Mouse (Mus musculus) intestine, embryonic 16.5 days (tissue): Measurements from ENCODE around the gene Frs2. TPM values are rescaled to one million over a fixed set of nuclear protein-coding genes. Genes with fewer than 3 reads are reported as not detected.
"Not testable (repeated sequence)": the region's sequence is repeated elsewhere in the genome, so short reads cannot be mapped to it uniquely, and the experiment has no call there.

Source experiments
- ATAC-seq: fragments of 200-750 bp; cut with Nextera tagmentation; 2 replicates; pipeline ENCODE4 v1.8.0; 2017; ENCODE audit warnings: moderate TSS enrichment, moderate library complexity
- H3K27ac ChIP-seq: fragments of 300-500 bp; sonication (generic); 2 replicates; pipeline ENCODE4 v1.5.1; 2014; ENCODE audit warnings: mild to moderate bottlenecking, low read length
- H3K27me3 ChIP-seq: fragments of 300-500 bp; sonication (generic); replicated peaks from 2 replicates; pipeline ENCODE4 v1.6.1; 2014; ENCODE audit warnings: low read length, control low read depth, mixed read lengths; ENCODE audit not compliant: control insufficient read depth, insufficient read depth
- H3K36me3 ChIP-seq: fragments of 300-500 bp; sonication (generic); 2 replicates; pipeline ENCODE4 v1.6.1; 2014; ENCODE audit warnings: low read length, control low read depth; ENCODE audit not compliant: control insufficient read depth, insufficient read depth
- H3K4me1 ChIP-seq: fragments of 300-500 bp; sonication (generic); 2 replicates; pipeline ENCODE4 v1.6.1; 2014; ENCODE audit warnings: low read length, control low read depth, mixed read lengths; ENCODE audit not compliant: control insufficient read depth, insufficient read depth
- H3K4me2 ChIP-seq: fragments of 300-500 bp; sonication (generic); 2 replicates; pipeline ENCODE4 v1.6.1; 2014; ENCODE audit warnings: low read depth, low read length, control low read depth
- H3K4me3 ChIP-seq: fragments of 300-500 bp; sonication (generic); 2 replicates; pipeline ENCODE4 v1.5.1; 2014; ENCODE audit warnings: mild to moderate bottlenecking, low read length
- H3K9ac ChIP-seq: fragments of 300-500 bp; sonication (generic); 2 replicates; pipeline ENCODE4 v1.6.1; 2014; ENCODE audit warnings: low read depth, low read length
- H3K9me3 ChIP-seq: fragments of 300-500 bp; sonication (generic); 2 replicates; pipeline ENCODE4 v1.6.1; 2016; ENCODE audit warnings: low read length, control low read depth; ENCODE audit not compliant: control insufficient read depth
- WGBS: fragments of 180-500 bp; shearing (Covaris S2); extraction: QIAGEN DNeasy Blood & Tissue Kit; methylation state at CpG from one replicate; pipeline ENCODE4 v1.1.7; 2014; 5-methylcytosine and 5-hydroxymethylcytosine counted together
- polyA plus RNA-seq: library from polyadenylated mRNA; unstranded; fragments of >200 nt; fragmentation: Nextera tagmentation; extraction: Ambion mirVana; gene quantifications from 2 replicates; pipeline ENCODE4 v1.2.1, GENCODE M21; 2015

Frs2 gene
- polyA plus RNA-seq, 1 experiment from 2014 or later = 13.9 TPM

GRCm38 (mm10) chr10:117141939-117142552 lies 6.3 kb downstream of the Frs2 start:
- Histone ChIP-seq H3K27ac (no peak overlapping the region), H3K36me3 (no peaks in the 10 kb centered on the region), H3K9me3 (no peaks in the 10 kb centered on the region), H3K9ac (no peak overlapping the region), H3K4me1 (peaks cover 26% of the 10 kb centered on the region), H3K27me3 (no peaks in the 10 kb centered on the region), H3K4me2 (no peak overlapping the region), H3K4me3 (no peak overlapping the region)
- WGBS = 70% methylated on average over 7 of the region's 7 CpGs
- no peak for ATAC-seq

GRCm38 (mm10) chr10:117131506-117131905 lies 16.8 kb downstream of the Frs2 start:
- WGBS = 92% methylated on average over 5 of the region's 5 CpGs
- H3K4me2 ChIP-seq, H3K9me3 ChIP-seq, ATAC-seq, H3K4me3 ChIP-seq, H3K27ac ChIP-seq, H3K36me3 ChIP-seq, H3K27me3 ChIP-seq, H3K9ac ChIP-seq, H3K4me1 ChIP-seq: not testable (repeated sequence)

- Histone ChIP-seq H3K36me3 (no peaks in the 10 kb centered on the region), H3K27me3 (no peaks in the 10 kb centered on the region), H3K4me3 (no peak overlapping the region), H3K9ac (no peak overlapping the region), H3K4me1 (peaks cover 8% of the 10 kb centered on the region), H3K4me2 (no peak overlapping the region), H3K9me3 (no peaks in the 10 kb centered on the region), H3K27ac (no peak overlapping the region)
- ATAC-seq = no peak
- 84% methylated on average over 6 of the region's 6 CpGs for WGBS
Measured at GRCm38 (mm10) chr10:117130037-117130436, 18.3 kb downstream of the Frs2 start.

- H3K27me3 ChIP-seq = no peaks in the 10 kb centered on the region
- H3K27ac ChIP-seq = no peak overlapping the region
- WGBS = 84% methylated on average over 2 of the region's 2 CpGs
- ATAC-seq = no peak
- H3K36me3 ChIP-seq = no peaks in the 10 kb centered on the region
- no peaks in the 10 kb centered on the region for H3K9me3 ChIP-seq
- no peak overlapping the region for H3K4me2 ChIP-seq
- H3K4me1 ChIP-seq = peaks cover 8% of the 10 kb centered on the region
- H3K9ac ChIP-seq = no peak overlapping the region
- no peak overlapping the region for H3K4me3 ChIP-seq
Measured at GRCm38 (mm10) chr10:117128693-117129092, 19.6 kb downstream of the Frs2 start.

- Histone ChIP-seq H3K27ac (no peak overlapping the region), H3K27me3 (no peaks in the 10 kb centered on the region), H3K36me3 (no peaks in the 10 kb centered on the region), H3K4me1 (peaks cover 8% of the 10 kb centered on the region), H3K9ac (no peak overlapping the region), H3K4me2 (no peak overlapping the region), H3K4me3 (no peak overlapping the region), H3K9me3 (no peaks in the 10 kb centered on the region)
- 62% methylated on average over 2 of the region's 2 CpGs for WGBS
- no peak for ATAC-seq
Measured at GRCm38 (mm10) chr10:117127480-117127879, 20.9 kb downstream of the Frs2 start.

GRCm38 (mm10) chr10:117126719-117127118 lies 21.6 kb downstream of the Frs2 start:
- no peaks in the 10 kb centered on the region for H3K27me3 ChIP-seq
- no peak overlapping the region; the same call in 1 of the 2 replicates for H3K27ac ChIP-seq
- no peaks in the 10 kb centered on the region for H3K9me3 ChIP-seq
- ATAC-seq = peak; percentile 46; the same call in 1 of the 2 replicates
- no peak overlapping the region for H3K9ac ChIP-seq
- H3K4me1 ChIP-seq = peaks cover 8% of the 10 kb centered on the region
- no peak overlapping the region for H3K4me3 ChIP-seq
- 87% methylated on average over 1 of the region's 1 CpGs for WGBS
- no peaks in the 10 kb centered on the region for H3K36me3 ChIP-seq
- H3K4me2 ChIP-seq = no peak overlapping the region

DNA sequence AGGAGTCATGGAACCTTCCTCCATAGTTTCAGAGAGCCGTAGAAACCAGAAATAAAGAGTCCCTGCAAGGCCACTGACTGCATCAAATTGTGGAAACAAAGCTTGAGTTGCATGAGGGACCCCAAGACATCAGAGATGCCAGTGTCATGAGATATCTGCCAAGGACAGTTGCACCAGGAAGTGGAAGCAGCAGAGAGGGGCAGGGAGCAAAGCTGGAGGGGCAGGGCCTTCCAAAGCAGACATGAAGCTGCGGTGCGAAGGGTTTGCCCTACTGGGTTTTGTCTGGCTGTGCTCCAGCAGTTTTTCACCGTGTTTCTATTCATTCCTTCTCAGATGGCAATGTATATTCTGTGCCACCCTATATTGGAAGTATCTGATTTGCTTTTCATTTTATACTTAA lies 22.1 kb downstream of the Frs2 start:
- Histone ChIP-seq H3K4me2 (no peak overlapping the region), H3K4me3 (no peak overlapping the region), H3K9ac (0 out of 2 replicates have a peak overlapping the region, but pooled peaks have one; percentile 16), H3K27ac (no peak overlapping the region), H3K9me3 (no peaks in the 10 kb centered on the region), H3K4me1 (peaks cover 9% of the 10 kb centered on the region), H3K36me3 (no peaks in the 10 kb centered on the region), H3K27me3 (no peaks in the 10 kb centered on the region)
- 81% methylated on average over 4 of the region's 4 CpGs for WGBS
- no peak for ATAC-seq

- Histone ChIP-seq H3K4me3 (no peak overlapping the region), H3K9ac (no peak overlapping the region), H3K4me2 (no peak overlapping the region), H3K36me3 (0 out of 2 replicates have a peak, but pooled peaks cover 3% of the 10 kb centered on the region), H3K4me1 (peaks cover 18% of the 10 kb centered on the region), H3K9me3 (no peaks in the 10 kb centered on the region), H3K27ac (no peak overlapping the region), H3K27me3 (no peaks in the 10 kb centered on the region)
- ATAC-seq = 0 out of 2 replicates have a peak, but pooled peaks have one; percentile 32
- 60% methylated on average over 3 of the region's 3 CpGs for WGBS
Measured at GRCm38 (mm10) chr10:117121448-117121847, 26.9 kb downstream of the Frs2 start.

DNA sequence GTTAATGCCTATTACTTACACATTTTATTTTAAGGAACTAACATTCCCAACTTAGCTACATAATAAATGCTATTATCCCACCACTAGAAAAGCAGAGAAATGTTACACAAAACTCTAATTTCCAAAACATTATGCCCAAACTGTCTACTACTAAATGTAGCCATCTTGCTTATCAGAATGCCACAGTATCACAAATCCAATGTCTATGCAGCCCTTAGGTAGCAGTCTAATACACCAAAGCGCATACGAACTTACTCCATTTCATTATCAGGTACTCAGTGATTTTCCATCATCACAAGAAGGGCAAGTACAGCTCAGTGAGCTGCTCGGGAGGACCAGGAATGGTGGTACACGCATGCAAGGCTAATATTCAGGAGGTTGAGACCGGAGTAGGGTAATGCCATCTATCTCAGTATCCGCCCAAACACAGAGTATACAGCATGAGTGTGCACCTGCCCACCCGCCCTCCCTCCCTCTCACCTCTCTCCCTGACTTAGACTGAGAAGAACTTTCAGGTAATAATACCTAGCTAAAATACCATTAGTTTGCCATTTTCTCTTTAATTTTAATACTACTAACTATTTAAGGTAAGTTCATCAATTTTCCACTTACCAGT lies 28.2 kb downstream of the Frs2 start:
- Histone ChIP-seq H3K27me3 (no peaks in the 10 kb centered on the region), H3K4me2 (no peak overlapping the region), H3K27ac (no peak overlapping the region), H3K4me3 (no peak overlapping the region), H3K4me1 (peaks cover 20% of the 10 kb centered on the region), H3K36me3 (0 out of 2 replicates have a peak, but pooled peaks cover 3% of the 10 kb centered on the region), H3K9me3 (no peaks in the 10 kb centered on the region), H3K9ac (no peak overlapping the region)
- 89% methylated on average over 7 of the region's 7 CpGs for WGBS
- ATAC-seq = no peak
